Mouse (Mus musculus) midbrain, embryonic 15.5 days (tissue): ENCODE data around the gene Ddx39b. TPM values are rescaled to one million over a fixed set of nuclear protein-coding genes. Genes with fewer than 3 reads are reported as not detected.

ENCODE experiments used
- ATAC-seq: fragments of 200-750 bp; cut with Nextera tagmentation; replicated peaks from 2 replicates; pipeline ENCODE4 v1.8.0; 2017; ENCODE audit warnings: moderate TSS enrichment
- H3K27ac ChIP-seq: fragments of 300-500 bp; sonication (generic); 2 replicates; pipeline ENCODE4 v1.5.1; 2015; ENCODE audit warnings: mild to moderate bottlenecking, inconsistent platforms
- H3K27me3 ChIP-seq: fragments of 300-500 bp; sonication (generic); replicated peaks from 2 replicates; pipeline ENCODE4 v1.6.1; 2015; ENCODE audit warnings: inconsistent platforms
- H3K36me3 ChIP-seq: fragments of 300-500 bp; sonication (generic); replicated peaks from 2 replicates; pipeline ENCODE4 v1.6.1; 2015; ENCODE audit warnings: inconsistent platforms
- H3K4me1 ChIP-seq: fragments of 300-500 bp; sonication (generic); 2 replicates; pipeline ENCODE4 v1.6.1; 2015; ENCODE audit warnings: inconsistent platforms
- H3K4me2 ChIP-seq: fragments of 300-500 bp; sonication (generic); 2 replicates; pipeline ENCODE4 v1.6.1; 2015; ENCODE audit warnings: inconsistent platforms, mild to moderate bottlenecking, moderate library complexity
- H3K4me3 ChIP-seq: fragments of 300-500 bp; sonication (generic); 2 replicates; pipeline ENCODE4 v1.5.1; 2015; ENCODE audit warnings: mild to moderate bottlenecking, inconsistent platforms
- H3K9ac ChIP-seq: fragments of 300-500 bp; sonication (generic); 2 replicates; pipeline ENCODE4 v1.6.1; 2015; ENCODE audit warnings: mild to moderate bottlenecking, inconsistent platforms
- H3K9me3 ChIP-seq: fragments of 300-500 bp; sonication (generic); 2 replicates; pipeline ENCODE4 v1.6.1; 2016; ENCODE audit warnings: inconsistent platforms
- WGBS: fragments of 180-500 bp; shearing (Covaris S2); methylation state at CpG from one replicate; pipeline ENCODE4 v1.1.7; 2015; ENCODE audit warnings: mixed read lengths; 5-methylcytosine and 5-hydroxymethylcytosine counted together
- polyA plus RNA-seq: library from polyadenylated mRNA; unstranded; fragments of >200 nt; fragmentation: Nextera tagmentation; extraction: Ambion mirVana; gene quantifications from 2 replicates; pipeline ENCODE4 v1.2.1, GENCODE M21; 2015

Gene Ddx39b
- polyA plus RNA-seq, 1 experiment from 2014 or later: 379 TPM

DNA sequence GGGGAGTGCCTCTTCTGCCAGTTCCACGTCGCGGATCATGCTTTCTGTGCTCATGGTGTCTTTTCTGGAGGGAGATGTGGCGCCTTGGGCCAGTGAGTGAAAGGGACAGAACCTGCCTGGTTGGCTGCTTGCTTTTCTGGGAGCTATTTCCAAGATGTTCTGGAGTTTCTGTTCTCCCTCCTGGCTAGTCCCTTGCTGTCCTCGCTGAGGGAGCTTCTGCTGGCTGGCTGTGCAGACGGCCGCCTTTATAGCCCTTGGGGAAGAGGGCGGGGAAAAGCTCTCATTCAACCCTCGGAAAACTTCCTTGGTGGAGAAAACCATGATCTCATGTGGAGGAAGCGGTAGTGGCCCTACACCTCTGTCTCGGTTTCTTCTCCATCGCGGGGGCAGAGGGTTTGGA, 39.8 kb upstream of the Ddx39b start, which contains the start of gene Tnf:
Gene Tnf (minus strand): TSS at position 221 of the 400 bp plus-strand sequence.
- peaks cover 9% of the 10 kb centered on the region for H3K27me3 ChIP-seq
- no peak within 1 kb of the TSS for H3K9ac ChIP-seq
- no peak within 1 kb of the TSS for H3K4me2 ChIP-seq
- no peak within 1 kb of the TSS for H3K4me3 ChIP-seq
- H3K4me1 ChIP-seq: no peaks in the 10 kb centered on the region
- no peaks in the 10 kb centered on the region for H3K36me3 ChIP-seq
- ATAC-seq: no peak
- H3K9me3 ChIP-seq: no peaks in the 10 kb centered on the region
- WGBS: 54% methylated on average over 13 of the region's 13 CpGs
- no peak within 1 kb of the TSS for H3K27ac ChIP-seq

DNA sequence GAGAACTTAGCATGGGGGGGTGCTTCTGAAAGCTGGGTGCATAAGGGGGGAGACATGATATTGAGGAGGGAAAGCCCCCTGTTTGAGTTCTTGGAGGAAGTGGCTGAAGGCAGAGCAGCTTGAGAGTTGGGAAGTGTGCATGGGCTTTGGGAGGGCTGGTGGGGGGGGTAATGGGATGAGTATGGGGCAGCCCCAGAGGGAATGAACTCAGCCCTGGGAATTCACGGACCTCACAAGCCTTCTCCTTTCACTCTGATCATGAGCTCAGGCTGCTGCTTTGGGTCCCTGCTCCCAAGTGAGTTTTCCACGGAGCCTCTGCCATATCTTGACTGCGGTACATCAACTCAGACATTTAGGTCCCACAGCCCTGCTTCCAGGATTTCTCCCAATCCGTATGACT, 39.1 kb upstream of the Ddx39b start:
- WGBS: 80% methylated on average over 4 of the region's 4 CpGs
- Histone ChIP-seq H3K4me3 (no peak overlapping the region), H3K9me3 (no peaks in the 10 kb centered on the region), H3K27me3 (peaks cover 4% of the 10 kb centered on the region; the same call in 1 of the 2 replicates), H3K4me1 (no peaks in the 10 kb centered on the region), H3K9ac (no peak overlapping the region), H3K27ac (no peak overlapping the region), H3K4me2 (no peak overlapping the region), H3K36me3 (no peaks in the 10 kb centered on the region)
- ATAC-seq: no peak

DNA sequence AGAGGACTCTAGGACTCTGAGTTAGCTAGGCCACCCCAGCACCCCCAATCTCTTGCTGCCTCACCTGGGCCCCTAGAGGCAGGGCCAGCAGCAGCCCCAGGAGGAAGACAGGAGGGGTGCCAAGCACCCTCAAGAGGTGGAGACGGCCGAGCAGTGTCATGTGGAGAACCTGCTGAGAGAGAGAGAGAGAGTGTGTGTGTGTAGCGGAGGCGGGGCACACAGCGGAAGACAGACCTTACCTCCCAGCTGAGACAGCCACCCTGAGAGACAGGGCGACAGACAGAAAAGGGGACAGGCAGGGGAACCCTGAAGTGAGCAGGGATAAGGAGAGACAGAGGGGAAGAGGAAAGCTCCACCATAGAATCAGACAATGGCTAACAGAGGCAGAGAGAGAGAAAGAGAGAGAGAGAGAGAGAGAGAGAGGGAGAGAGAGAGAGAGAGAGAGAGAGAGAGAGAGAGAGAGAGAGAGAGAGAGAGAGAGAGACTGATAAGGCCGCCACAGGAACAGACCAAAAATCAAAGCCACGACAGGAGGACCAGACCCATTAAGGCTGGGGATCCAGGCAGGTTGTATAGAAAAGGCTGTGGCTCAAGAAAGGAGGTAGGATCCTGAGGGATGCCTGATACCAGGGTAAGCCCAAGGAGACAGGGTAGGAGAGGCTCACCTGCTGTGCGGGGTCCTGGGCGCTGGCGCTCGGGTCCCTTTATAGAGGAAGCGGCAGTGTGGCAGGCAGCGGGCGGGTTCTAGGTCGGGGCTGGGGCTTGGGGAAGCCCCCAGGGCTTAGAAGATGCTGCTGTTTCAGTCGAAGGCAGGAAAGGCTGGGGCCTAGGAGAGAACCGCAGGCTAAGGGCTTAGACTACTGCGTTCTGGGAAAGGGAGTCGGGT, 36.8 kb upstream of the Ddx39b start, which contains the start of gene Lta:
Gene Lta (minus strand): TSS at position 858 of the 886 bp plus-strand sequence.
- H3K4me2 ChIP-seq: no peak within 1 kb of the TSS
- H3K27ac ChIP-seq: no peak within 1 kb of the TSS
- H3K4me1 ChIP-seq: no peaks in the 10 kb centered on the region
- H3K9me3 ChIP-seq: no peaks in the 10 kb centered on the region
- no peak within 1 kb of the TSS for H3K9ac ChIP-seq
- whole genome bisulfite sequencing: 31% methylated on average over 20 of the region's 20 CpGs
- no peak for ATAC-seq
- H3K27me3 ChIP-seq: peaks cover 4% of the 10 kb centered on the region; the same call in 1 of the 2 replicates
- no peak within 1 kb of the TSS for H3K4me3 ChIP-seq
- H3K36me3 ChIP-seq: no peaks in the 10 kb centered on the region

DNA sequence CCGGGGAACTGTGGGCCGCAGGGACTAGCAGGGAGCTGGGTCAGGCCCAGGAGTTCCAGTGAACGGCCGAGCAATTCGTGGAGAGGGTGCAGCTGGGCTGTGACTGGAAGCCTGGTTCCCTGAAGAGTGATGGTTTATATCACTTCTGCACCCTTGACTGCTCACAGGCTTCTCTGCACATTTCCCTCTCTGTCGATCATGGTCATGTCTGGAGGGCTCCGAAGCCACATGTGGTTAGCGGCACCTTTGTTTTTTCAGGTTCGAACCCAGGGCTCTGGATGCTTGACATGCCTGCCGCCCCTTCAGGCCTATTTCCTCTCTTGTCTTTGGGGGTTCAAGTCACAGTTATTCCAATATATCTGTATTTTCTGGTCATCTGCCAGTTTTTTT, 36.2 kb upstream of the Ddx39b start:
- Histone ChIP-seq H3K36me3 (no peaks in the 10 kb centered on the region), H3K4me2 (no peak overlapping the region), H3K9me3 (no peaks in the 10 kb centered on the region), H3K27ac (no peak overlapping the region), H3K27me3 (peaks cover under 1% of the 10 kb centered on the region; the same call in 1 of the 2 replicates), H3K9ac (no peak overlapping the region), H3K4me3 (no peak overlapping the region), H3K4me1 (no peaks in the 10 kb centered on the region)
- 58% methylated on average over 10 of the region's 10 CpGs for WGBS
- ATAC-seq: no peak

DNA sequence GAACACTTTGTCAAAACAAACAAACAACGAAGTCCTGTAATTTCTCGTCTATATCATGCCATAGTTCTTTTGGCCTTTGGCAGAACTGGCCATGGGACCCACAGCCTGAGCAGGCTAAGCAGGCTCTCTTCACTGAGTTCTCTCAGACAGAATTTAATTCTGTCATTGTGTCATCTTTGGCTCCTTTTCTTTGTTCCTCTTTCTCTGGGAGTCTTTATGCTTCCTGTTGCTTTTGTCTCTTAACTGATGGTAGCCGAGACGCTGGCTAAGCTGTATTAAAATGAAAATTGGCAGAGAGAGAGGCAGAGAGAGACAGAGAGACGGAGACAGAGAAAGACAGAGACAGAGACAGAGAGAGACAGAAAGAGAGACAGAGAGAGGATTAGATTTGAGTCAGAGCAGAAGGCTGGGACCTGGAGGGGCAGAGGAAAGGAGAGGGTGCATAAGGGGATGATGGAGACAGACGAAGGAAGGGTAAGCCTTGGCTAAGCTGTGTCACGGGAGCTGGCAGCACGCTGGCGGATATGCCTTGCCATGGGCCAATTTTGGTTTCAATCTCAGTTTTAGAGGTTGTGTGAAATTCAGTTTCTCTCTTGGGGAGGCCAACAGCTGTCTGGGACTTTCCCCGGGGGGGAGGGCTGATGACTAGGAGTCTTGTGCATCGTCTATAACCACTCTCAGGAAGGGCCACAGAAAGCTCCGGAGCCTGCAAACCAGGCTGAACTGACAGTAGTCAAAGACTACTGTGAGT, 31.6 kb upstream of the Ddx39b start:
- Histone ChIP-seq H3K9ac (no peak overlapping the region), H3K4me1 (no peaks in the 10 kb centered on the region), H3K27ac (no peak overlapping the region), H3K4me3 (no peak overlapping the region), H3K9me3 (no peaks in the 10 kb centered on the region), H3K36me3 (no peaks in the 10 kb centered on the region), H3K4me2 (no peak overlapping the region), H3K27me3 (no peaks in the 10 kb centered on the region)
- ATAC-seq: no peak
- WGBS: 68% methylated on average over 12 of the region's 12 CpGs

DNA sequence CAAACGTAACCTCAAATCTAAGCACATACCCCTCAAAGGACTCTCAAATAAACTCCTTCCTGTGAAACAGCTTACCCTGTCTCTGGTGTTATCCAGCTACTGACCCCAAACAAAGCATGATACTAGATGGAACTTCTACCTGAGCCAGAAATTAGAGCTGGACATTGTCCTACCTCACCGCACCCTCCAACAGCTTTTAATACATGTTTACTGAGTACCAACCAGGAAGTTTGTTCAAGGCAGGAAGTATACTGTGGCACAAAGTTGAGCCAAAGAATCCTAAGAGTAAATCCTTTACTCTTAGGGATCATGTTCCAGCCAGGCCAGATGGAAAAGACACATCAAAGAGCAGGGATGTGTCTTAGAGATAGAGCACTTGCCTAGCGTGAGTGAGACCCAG, 31.0 kb upstream of the Ddx39b start:
- ATAC-seq: no peak

DNA sequence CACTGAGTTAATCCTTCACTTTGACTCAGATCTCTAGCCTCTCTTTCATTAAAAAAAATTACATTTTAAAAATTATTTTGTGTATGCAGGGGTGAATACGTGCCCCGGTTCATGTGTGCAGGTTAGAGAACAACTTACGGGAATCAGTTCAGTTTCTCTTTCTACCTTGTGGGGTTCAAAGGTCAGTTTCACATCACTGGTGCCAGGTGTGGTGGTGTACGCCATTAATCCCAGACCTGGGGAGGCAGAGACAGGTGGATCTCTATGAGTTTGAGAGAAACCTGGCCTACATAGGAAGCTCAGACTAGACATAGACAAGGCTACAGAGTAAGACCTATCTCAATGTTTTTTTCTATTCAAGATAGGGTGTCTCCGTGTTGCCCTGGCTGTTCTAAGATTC, 28.5 kb upstream of the Ddx39b start:
- H3K4me2 ChIP-seq: no peak overlapping the region
- ATAC-seq: no peak
- no peak overlapping the region for H3K9ac ChIP-seq
- no peak overlapping the region for H3K27ac ChIP-seq
- 94% methylated on average over 5 of the region's 5 CpGs for WGBS
- no peaks in the 10 kb centered on the region for H3K27me3 ChIP-seq
- H3K9me3 ChIP-seq: no peaks in the 10 kb centered on the region
- no peak overlapping the region for H3K4me3 ChIP-seq
- H3K4me1 ChIP-seq: no peaks in the 10 kb centered on the region
- H3K36me3 ChIP-seq: no peaks in the 10 kb centered on the region

More for the DNA sequence above, 31.0 kb upstream of the Ddx39b start:
- 79% methylated on average over 3 of the region's 3 CpGs for WGBS
- Histone ChIP-seq H3K27me3 (no peaks in the 10 kb centered on the region), H3K36me3 (no peaks in the 10 kb centered on the region), H3K4me3 (no peak overlapping the region), H3K4me2 (no peak overlapping the region), H3K9ac (no peak overlapping the region), H3K4me1 (no peaks in the 10 kb centered on the region), H3K27ac (no peak overlapping the region), H3K9me3 (no peaks in the 10 kb centered on the region)

DNA sequence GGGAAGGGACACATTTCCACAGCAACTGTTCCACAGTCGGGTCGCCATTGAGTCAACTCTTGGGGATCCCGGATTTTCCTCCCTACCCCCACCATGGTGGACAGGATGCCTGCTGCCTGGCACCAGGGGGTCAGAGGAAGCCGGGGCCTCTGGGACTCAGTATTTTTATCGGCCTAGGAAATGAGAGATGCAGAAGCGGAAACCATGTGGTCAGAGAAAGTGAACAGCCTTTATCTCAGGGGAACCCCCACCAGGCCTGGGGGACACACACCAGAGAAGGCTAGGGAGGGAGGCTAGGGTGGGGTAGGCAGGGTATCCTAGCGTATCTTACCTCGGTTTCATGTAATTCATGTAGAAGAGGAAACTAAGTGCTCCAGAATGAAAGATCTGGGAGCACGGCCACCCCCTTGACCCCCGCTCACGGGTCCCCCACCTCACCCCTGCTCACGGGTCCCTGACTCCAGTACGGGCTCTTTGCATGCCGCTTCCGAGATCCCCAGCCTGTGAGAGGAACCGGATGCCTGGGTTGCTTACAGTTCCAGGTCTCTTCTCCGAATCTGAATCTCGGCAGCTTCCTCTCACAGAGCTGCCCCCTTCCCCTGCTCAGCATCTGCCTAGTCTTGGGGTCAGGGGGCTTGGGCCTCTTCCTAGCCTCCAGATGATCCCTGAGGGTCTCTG, 22.9 kb upstream of the Ddx39b start:
- H3K36me3 ChIP-seq: 0 out of 2 replicates have a peak, but pooled peaks cover 9% of the 10 kb centered on the region
- no peaks in the 10 kb centered on the region for H3K9me3 ChIP-seq
- H3K4me1 ChIP-seq: no peaks in the 10 kb centered on the region
- WGBS: 76% methylated on average over 18 of the region's 18 CpGs
- H3K9ac ChIP-seq: no peak overlapping the region
- no peak overlapping the region for H3K27ac ChIP-seq
- no peak overlapping the region for H3K4me3 ChIP-seq
- ATAC-seq: no peak
- H3K27me3 ChIP-seq: no peaks in the 10 kb centered on the region
- H3K4me2 ChIP-seq: no peak overlapping the region

DNA sequence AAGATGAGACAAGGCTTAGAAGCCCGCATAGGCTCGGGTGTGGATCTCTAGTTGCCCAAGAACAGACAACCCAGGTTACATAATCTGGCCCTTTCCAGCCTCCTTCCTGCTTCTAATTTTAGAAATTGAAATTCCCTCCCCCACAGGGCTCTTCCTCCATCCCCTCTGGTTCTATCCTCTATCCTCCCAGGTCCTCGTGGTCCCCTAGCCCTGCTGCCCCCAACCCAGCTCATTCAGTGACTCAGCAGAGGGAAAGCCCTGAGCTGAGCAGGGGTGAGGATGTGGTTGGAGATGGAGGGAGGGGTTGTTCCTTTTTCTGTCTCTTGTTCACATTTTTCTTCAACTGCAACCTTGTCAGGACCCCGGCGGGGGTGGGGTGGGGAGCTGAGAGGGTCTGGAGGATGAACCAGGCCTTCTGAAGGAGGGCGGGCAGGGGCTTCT, 21.9 kb upstream of the Ddx39b start:
- Histone ChIP-seq H3K4me3 (no peak overlapping the region), H3K9ac (no peak overlapping the region), H3K4me1 (no peaks in the 10 kb centered on the region), H3K27ac (no peak overlapping the region), H3K4me2 (no peak overlapping the region), H3K27me3 (no peaks in the 10 kb centered on the region), H3K9me3 (no peaks in the 10 kb centered on the region), H3K36me3 (0 out of 2 replicates have a peak, but pooled peaks cover 9% of the 10 kb centered on the region)
- ATAC-seq: no peak
- 90% methylated on average over 6 of the region's 6 CpGs for WGBS

DNA sequence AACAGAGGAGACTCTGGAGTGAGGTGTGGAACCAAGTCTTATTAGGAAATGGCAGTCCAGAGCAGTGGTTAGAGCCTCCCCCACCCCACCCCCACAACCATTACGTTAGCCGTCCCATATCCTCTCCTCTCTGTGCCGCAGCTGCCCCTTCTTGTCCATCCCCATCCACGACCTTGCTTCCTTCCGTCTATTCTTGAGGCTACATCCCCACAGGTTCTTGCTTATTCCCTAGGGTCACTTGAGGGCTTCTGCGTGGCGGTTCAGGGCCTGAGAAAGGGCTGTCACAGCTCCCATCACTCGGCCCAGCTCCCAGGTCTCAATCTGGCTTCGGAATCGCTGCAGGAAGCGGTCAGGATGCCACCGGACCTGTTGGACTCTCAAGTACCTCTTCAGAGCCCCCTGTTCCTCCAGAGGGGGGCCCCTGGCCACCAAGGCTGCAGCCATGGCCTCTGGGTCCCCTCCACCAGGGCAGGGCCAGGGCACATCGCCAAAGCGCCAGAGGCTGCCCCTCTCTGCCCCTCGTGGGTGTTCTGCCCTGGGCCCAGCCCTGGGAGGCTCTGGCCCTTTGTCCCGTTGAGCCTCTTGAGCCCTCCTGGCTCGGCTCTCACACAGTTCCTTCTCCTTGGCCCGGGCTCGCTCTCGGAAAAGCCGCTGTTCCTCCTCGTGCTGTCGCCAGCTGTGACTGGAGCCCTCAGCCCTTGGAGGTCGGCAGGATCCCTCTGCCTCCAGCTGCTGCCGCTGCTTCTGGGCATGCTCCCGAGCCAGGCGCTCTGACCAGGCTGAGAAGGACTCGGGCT, 21.2 kb upstream of the Ddx39b start, which contains the start of gene Gm16181:
Gene Gm16181 (plus strand): TSS at position 679 of the 797 bp plus-strand sequence.
- ATAC-seq: no peak
- WGBS: 75% methylated on average over 28 of the region's 28 CpGs
- H3K27ac ChIP-seq: no peak within 1 kb of the TSS

DNA sequence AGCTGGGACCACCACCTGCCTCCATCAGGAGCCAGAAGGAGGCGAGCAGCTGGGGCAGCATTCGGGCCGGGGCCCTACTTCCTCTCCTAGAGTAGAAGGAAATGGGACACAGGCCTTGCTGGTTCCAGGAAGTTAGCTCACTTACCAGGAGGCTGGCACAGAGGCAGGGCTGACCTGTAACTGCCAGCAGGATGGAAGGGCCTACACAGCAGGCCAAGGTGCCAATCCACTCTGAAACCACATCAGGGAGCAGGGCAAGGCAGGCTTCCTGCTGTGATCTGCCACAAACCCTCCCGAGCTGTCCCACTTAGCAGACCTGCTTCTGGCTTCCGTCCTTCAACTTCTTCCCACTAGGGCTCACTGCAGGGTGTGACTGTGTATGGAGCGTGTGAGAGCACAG, 19.2 kb upstream of the Ddx39b start:
- WGBS: 84% methylated on average over 6 of the region's 6 CpGs
- H3K36me3 ChIP-seq: 0 out of 2 replicates have a peak, but pooled peaks cover 9% of the 10 kb centered on the region

More for the DNA sequence above, 21.2 kb upstream of the Ddx39b start, which contains the start of gene Gm16181:
- Histone ChIP-seq H3K9me3 (no peaks in the 10 kb centered on the region), H3K4me1 (no peaks in the 10 kb centered on the region), H3K4me2 (no peak within 1 kb of the TSS), H3K9ac (no peak within 1 kb of the TSS), H3K36me3 (0 out of 2 replicates have a peak, but pooled peaks cover 9% of the 10 kb centered on the region), H3K27me3 (no peaks in the 10 kb centered on the region), H3K4me3 (no peak within 1 kb of the TSS)

More for the DNA sequence above, 19.2 kb upstream of the Ddx39b start:
- H3K27me3 ChIP-seq: no peaks in the 10 kb centered on the region
- no peak overlapping the region for H3K4me2 ChIP-seq
- H3K9me3 ChIP-seq: no peaks in the 10 kb centered on the region
- no peak overlapping the region for H3K4me3 ChIP-seq
- ATAC-seq: no peak
- H3K4me1 ChIP-seq: no peaks in the 10 kb centered on the region
- no peak overlapping the region for H3K9ac ChIP-seq
- no peak overlapping the region for H3K27ac ChIP-seq
